Mouse (Mus musculus) urinary bladder, postnatal 10 days (tissue): ENCODE measurements at regions not wholly inside any gene's neighbourhood (a gene's known extent, or its start where the extent isn't known, plus 50 kb on each side); places are given as distances from the start of the nearest gene placed in this dataset.

Experiments used
- DNase-seq: peaks from one replicate; pipeline ENCODE4 v3.0.0; 2022; ENCODE audit warnings: low spot score

GRCm38 (mm10) chr3:144137483-144137882 is 67.5 kb downstream of the Lmo4 start:
- DNase-seq, result no peak

GRCm38 (mm10) chr3:144136432-144136831 is 68.6 kb downstream of the Lmo4 start:
- DNase-seq, result no peak

GRCm38 (mm10) chr3:144135646-144136045 is 69.4 kb downstream of the Lmo4 start:
- no peak for DNase-seq

- no peak for DNase-seq
These were observed 77.0 kb downstream of the Lmo4 start for GRCm38 (mm10) chr3:144128042-144128441.

- no peak for DNase-seq
These were observed 80.7 kb downstream of the Lmo4 start for GRCm38 (mm10) chr3:144124353-144124752.

DNA sequence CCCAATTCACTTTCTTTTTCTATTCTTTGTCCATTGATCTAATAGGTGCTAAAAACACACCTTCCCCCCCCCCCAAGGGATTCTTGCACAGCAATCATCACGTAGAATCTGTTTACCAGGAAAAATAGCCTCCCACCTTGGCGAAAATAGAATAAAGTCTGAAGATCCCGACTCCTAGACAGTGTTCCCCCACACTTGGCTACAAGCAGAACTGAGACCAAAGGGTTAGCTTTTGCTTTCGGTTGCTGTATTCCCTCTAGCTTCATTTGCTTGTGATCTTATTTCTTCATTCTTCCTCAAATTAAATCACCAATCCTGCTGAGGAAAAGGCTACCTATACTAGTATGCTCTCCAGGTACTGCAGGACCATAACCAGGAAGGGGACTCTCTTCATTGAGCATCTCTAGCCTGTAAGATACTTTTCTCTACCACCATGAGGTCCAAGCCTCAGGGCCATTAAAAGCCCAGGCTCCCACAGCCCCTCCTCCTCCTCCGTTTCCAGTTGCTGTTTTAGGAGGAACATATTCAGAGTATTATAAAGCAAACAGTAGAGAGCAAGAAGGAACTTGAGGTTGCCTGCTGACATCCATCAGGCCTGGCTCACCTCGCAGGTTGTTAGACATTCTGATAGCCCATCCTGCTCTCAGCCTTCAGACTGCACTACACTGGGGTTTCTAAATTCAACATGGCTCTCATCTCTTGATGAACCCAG is 81.5 kb downstream of the Lmo4 start:
- no peak for DNase-seq

DNA sequence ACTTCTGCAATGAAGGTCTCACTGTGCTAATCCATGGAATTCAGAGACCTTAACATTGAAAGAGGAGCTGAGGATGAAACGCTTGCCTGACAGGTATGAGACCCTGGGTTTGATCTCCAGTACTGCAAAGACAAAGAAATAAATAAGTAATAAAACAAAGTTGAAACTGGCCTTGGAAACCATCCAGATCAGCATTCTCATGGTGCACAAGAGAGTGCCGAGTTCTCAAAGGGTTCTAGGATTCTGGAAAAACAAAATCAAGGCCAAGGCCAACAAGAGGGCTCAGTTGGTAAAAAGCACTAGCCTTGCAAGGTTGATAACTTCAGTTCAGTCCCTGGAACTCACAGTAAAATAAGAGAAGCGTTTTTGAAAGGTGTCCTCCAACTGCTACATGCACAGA is 85.9 kb downstream of the Lmo4 start:
- DNase-seq, result no peak

DNA sequence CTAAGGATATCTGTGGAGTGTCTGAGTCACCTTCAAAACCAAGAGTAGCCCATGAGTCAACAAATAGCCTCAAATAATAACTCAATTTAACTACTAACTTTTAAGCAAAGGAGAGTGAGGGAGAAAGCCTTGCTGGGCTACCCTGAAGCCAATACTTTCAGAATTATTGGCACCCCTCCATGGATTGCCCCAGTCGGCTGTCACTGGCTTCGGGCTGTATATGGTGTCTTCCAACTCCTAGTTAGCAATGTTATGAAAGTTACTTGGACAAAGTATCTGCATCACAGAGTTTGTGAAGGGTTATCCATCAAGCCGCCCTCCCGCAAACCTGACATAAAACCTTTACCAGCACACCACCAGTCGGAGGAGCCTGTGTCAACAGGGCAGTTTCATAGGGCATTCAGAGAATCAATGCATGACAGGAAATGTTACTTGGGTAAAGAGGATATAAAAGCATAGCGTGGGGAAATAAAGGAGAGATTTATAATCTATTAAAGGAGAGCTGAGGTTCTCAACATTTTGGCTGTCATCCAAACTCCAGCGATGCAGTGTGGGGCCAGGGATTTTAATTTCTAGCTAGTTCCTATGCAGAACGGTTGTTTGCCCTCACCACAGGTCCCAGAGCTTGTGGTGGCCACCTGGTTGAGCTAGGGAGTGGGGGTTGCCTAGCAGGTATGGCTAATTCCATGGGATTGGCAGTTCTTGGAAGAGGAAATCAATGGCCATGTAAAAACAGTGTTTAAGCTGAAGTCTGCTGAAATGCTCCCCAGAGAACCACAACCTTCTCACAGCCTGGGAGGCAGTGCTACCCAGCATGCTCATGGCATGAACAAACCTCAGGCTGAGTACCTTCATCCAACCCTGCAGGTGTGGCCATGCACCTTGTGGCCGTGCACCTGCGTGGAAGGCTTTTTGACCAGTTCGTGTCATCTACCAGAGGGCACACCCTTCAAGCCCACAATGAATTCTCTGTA is 91.1 kb downstream of the Lmo4 start:
- DNase-seq, result no peak

DNA sequence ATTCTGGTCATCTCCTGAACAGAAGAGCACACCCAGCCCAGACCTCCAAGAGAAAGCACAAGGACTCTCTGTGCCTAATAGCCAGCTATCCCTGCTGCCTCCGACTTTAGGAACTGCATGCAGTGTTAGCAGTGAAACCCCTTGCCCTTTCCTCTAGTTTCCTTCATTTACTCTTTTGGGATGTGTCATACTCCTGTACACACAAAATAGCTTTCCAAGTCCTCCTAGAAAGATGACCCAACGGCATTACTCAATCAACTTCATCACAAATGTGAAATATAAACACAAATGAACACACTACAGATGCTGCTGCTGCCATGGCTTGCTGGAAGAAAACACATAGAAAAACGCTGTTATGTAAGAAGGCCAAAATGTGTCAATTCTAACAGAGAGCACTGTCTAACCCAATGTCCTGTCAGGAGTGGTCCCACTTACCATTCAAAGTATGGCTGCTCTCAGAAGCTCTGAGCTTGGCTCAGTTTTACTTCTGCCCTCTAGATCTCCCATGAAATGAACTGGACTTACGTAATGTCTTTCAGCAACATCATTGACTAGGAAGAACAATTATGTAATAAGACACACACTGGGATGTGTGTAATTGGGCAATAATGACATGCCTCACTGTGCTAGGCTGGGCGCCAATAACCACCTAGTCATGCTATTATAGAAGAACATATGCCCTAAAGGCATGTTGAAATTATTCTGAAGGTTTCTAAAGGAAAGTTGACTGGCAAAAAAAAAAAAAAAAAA is 94.5 kb downstream of the Lmo4 start:
- no peak for DNase-seq

DNA sequence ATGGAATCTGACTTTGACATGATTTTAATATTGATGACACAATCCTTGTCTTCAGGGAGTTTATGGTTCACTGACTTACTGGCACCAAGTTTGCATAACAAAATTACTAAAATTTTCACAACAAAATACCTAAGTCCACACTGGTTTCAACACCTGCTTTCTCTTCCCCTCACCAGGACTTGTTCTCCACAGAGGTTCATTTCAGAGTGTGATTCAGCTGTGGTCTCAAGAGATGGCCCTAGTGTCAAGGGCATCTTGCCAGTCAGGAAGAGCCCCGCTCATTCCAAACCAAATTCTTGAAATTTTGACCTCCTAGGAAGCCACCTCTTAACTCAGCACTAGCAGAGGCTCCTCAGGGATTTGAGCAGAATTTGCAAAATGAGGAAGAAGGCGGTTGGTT is 95.3 kb downstream of the Lmo4 start:
- no peak for DNase-seq

- DNase-seq, result no peak
These were observed 96.7 kb downstream of the Lmo4 start for GRCm38 (mm10) chr3:144108310-144108709.

DNA sequence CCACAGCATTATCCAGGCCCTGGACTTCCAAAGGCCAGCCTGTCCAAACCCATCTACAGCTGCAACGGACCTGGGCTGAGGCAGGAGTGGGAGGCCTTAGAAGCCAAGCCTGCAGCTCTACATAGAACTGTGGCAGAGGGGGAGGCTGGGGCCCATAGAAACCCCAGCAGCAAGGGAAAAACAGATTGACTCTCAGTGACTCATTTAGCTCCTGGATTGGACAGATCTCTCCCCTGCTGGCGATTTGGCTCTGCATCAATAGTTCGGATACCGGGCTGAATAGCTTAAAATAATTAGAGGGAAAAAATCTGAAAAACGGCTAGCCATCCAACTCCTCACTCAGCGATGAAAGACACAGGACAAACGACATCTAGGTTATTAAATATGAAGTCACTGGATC is 97.4 kb downstream of the Lmo4 start:
- no peak for DNase-seq

DNA sequence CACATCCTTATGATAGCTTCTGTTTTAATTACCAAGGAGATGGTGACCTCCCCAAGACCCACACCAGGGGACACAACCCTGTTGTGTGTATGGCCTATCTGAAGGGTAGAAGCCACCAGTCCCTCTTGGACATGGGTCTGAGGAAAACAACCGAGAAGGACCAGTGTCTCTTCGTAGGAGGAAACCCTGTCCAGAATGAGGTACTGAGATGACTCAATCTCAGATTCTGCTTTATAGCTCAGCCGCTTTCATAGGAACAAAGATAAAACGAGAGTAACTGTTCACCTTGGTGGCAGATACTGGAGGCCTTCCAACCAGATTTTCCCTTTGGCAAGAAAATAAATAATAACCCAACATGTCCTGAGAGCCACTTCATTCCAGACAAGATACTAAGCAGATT is 100.7 kb downstream of the Lmo4 start:
- DNase-seq, result no peak

- DNase-seq, result no peak
These were observed 105.6 kb downstream of the Lmo4 start for GRCm38 (mm10) chr3:144099444-144099843.

- DNase-seq, result no peak
These were observed 106.3 kb downstream of the Lmo4 start for GRCm38 (mm10) chr3:144098762-144099161.

- no peak for DNase-seq
These were observed 113.8 kb downstream of the Lmo4 start for GRCm38 (mm10) chr3:144091231-144091630.

GRCm38 (mm10) chr3:144089790-144090256 is 115.2 kb downstream of the Lmo4 start:
- DNase-seq, result no peak

- DNase-seq, result no peak
These were observed 116.6 kb downstream of the Lmo4 start for GRCm38 (mm10) chr3:144088261-144088884.

- DNase-seq, result no peak
These were observed 117.2 kb downstream of the Lmo4 start for GRCm38 (mm10) chr3:144087771-144088170.

- no peak for DNase-seq
These were observed 118.8 kb downstream of the Lmo4 start for GRCm38 (mm10) chr3:144086176-144086575.

- DNase-seq, result no peak
These were observed 125.1 kb downstream of the Lmo4 start for GRCm38 (mm10) chr3:144079960-144080359.
